Mouse (Mus musculus): Measurements from ENCODE around the gene Mex3b. TPM values are rescaled to one million over a fixed set of nuclear protein-coding genes. Genes with fewer than 3 reads are reported as not detected.

Gene Mex3b
- 1 to 10 TPM in 1 of 2 experiments, under 1 TPM in 1; 0.80 to 1.1 TPM for total RNA-seq (2021)
- long read RNA-seq, experiment 1: 0 reads
- long read RNA-seq, experiment 2: 0 reads

GRCm38 (mm10) chr7:82867271-82868121 lies at the start of gene Mex3b:
Mex3b (plus strand) TSS chr7:82867333.
- peak; percentile 46 for DNase-seq

GRCm38 (mm10) chr7:82819541-82819940 lies 47.6 kb upstream of the Mex3b start:
- no peak for DNase-seq

GRCm38 (mm10) chr7:82820661-82821060 lies 46.5 kb upstream of the Mex3b start:
- no peak for DNase-seq

- no peak for DNase-seq
Measured at GRCm38 (mm10) chr7:82821501-82821900, 45.6 kb upstream of the Mex3b start.

DNA sequence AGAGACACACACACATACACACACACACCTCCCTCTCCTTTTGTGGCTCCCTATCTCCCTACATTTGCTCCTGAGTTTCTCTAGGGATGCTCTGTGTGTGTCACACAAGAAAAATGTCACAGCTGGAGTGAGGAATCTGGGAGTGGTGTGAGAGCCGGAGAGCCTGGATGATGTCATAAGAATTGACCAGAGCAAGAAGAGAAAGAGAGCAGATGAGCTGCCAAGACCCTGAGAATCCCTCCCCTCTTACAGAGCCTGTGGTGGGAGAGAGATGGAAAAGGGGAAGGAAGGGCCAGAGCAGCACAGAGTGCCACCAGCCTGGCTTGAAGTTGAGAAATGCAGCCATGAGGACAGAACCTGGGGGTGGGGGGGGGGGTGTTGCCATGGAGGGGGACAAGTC lies 44.6 kb upstream of the Mex3b start:
- no peak for DNase-seq

DNA sequence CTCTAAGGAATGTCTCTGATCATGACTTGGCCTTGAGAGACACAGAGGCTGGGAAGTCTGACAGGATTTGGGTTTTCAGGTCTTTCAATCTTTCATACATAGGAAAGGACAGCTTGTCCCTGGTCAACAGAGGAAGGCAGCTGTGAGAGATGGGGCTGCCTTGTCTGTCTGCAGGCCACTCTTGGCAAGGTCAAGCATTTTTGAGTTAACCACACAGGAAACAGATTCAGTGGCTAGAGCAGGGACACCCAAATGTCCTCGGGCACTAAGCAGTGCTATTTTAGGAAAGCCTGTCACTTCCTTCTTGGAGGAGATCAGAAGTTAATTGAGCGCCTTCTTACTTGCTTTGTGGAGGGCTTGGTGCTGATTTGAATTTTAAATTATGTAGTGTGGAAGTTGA lies 38.9 kb upstream of the Mex3b start:
- DNase-seq: no peak

GRCm38 (mm10) chr7:82829516-82829915 lies 37.6 kb upstream of the Mex3b start:
- no peak for DNase-seq

DNA sequence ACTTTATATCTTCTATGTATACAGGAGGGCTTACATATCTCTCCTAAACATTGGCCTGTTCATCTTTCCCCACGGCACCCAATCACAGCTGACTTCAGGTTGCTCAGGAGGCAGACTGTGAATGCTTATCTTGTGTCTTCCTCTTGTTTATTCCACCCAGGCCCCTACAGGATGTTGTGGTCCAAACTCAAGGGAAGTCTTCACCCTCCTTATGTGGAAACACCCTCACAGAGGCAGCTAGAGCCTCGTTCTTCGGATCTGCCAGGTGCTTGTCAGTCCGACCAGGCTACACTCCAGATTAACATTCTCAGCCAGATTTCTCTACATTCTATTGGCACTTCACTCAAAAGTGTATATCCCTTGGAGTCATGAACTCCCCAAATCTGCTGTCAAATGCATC lies 32.7 kb upstream of the Mex3b start:
- DNase-seq: no peak

- DNase-seq: no peak
Measured at GRCm38 (mm10) chr7:82838414-82838813, 28.7 kb upstream of the Mex3b start.

- DNase-seq: no peak
Measured at GRCm38 (mm10) chr7:82838965-82839675, 28.0 kb upstream of the Mex3b start.

- no peak for DNase-seq
Measured at GRCm38 (mm10) chr7:82842222-82842920, 24.8 kb upstream of the Mex3b start.

DNA sequence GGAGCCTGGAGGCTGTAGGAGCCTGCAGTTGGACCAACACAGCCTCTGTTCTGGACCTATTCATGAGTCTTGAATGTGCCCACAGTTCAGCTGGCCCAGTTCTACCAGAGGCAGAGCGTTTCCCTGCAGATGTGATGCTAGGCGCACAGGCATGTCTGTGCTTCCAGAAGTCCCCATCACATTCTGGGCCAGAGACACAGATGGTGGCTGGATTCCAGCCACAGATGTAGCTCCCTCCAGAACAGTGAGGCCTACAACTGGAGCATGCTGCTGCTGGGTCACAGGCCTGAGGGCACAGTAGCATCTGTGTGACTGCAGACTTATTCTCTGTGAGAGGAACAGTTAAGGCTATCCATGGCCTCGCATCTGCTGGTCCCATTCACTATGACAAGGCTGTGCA lies 16.4 kb upstream of the Mex3b start:
- no peak for DNase-seq

GRCm38 (mm10) chr7:82851670-82852069 lies 15.5 kb upstream of the Mex3b start:
- no peak for DNase-seq

GRCm38 (mm10) chr7:82854195-82854766 lies 12.9 kb upstream of the Mex3b start:
- DNase-seq: no peak

GRCm38 (mm10) chr7:82858611-82859010 lies 8.5 kb upstream of the Mex3b start:
- DNase-seq: no peak

GRCm38 (mm10) chr7:82860626-82861025 lies 6.5 kb upstream of the Mex3b start:
- DNase-seq: no peak

GRCm38 (mm10) chr7:82863341-82863740 lies 3.8 kb upstream of the Mex3b start:
- DNase-seq: no peak

DNA sequence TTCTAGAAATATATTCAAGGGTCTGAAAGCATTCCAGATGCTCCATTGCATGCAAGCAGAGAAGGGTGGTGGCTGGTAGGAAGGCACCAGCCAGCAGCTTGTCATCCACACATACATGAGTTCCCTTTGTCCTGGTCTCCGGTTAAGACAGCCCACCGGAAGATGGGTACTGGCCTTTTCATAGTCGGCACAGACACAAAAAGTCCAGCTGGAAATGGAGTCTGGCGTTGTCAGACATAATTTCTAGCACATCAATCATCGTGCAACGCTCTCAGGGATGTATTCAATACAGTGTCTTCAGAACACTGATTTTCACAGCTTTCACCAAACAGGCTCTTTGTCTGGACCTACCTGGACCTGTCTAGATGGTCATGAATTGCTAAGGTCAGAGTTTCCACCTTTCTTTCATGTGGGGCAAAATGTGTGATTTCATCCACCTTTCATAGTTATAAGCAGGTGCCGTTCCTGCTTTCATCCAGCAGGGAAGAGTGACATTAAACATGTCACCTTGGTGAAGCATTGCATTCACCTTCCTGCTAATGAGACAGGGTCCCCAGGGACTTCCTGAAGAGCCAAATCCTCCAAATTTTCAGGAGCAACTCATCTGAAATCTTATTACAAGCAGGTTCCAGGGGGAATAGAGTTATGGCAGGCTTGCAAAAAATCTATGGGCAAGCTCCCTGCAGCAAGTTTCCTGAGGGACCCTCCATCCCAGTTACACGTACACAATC lies 2.7 kb upstream of the Mex3b start:
- DNase-seq: no peak

DNA sequence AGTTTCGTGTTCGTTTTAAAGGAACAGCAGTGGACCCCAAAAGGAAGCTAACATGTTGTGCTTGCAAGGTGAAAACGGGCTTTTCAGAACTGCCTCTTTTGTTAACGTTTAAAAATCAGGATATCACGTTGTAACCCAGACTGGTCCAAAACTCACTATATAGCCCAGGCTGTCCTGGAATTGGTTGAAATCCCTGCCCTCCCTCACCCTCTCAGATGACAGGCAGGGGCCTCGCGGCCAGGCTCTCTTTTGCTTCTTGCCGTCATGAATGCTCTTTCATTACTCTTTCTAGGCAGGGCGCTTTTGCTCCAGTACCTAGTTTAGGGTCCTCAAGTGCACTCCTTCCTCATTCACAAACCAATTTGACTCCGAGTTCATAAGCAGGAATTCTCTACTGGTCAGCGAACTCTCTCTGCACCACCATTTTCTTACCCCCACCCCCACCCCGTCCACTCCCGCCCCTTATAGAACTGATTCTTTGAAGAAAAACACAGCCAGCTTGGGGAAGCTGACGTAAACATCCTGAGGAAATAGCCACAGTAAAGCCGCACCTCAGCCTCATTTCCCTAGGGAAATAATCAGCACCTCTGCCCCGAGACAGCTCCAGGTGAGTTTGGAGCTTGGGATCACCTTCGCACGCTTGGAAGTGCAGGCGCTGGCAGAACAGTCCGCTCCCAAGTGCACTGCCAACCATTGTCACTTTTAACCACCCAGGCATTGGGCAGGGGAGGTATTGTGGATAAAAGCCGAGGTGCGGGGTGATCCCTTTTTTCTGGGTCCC lies 2.0 kb upstream of the Mex3b start:
- DNase-seq: no peak

- DNase-seq: peak; percentile 97
Measured at GRCm38 (mm10) chr7:82865834-82866485, 1.2 kb upstream of the Mex3b start.

Measured in gastrocnemius, postnatal 25 days (tissue).